Mouse (Mus musculus) midbrain, postnatal 0 days (tissue): Measurements from ENCODE around the gene Tspan6. TPM values are rescaled to one million over a fixed set of nuclear protein-coding genes. Genes with fewer than 3 reads are reported as not detected.

Experiments
- ATAC-seq: fragments of 200-750 bp; cut with Nextera tagmentation; 2 replicates; pipeline ENCODE4 v1.8.0; 2017; ENCODE audit warnings: moderate number of reproducible peaks, mild to moderate bottlenecking, moderate TSS enrichment, moderate library complexity; ENCODE audit not compliant: low FRiP score
- DNase-seq: peaks from one replicate; pipeline ENCODE4 v3.0.0-alpha.2; 2015; ENCODE audit warnings: low spot score
- H3K27ac ChIP-seq: fragments of 300-500 bp; sonication (generic); 2 replicates; pipeline ENCODE4 v1.5.1; 2014; ENCODE audit warnings: low read depth, mild to moderate bottlenecking, low read length, mixed read lengths
- H3K27me3 ChIP-seq: fragments of 300-500 bp; sonication (generic); 2 replicates; pipeline ENCODE4 v1.6.1; 2014; ENCODE audit warnings: low read length, control low read depth, mixed read lengths; ENCODE audit not compliant: insufficient read depth
- H3K36me3 ChIP-seq: fragments of 300-500 bp; sonication (generic); 2 replicates; pipeline ENCODE4 v1.6.1; 2014; ENCODE audit warnings: low read length, control low read depth, mixed read lengths; ENCODE audit not compliant: insufficient read depth
- H3K4me1 ChIP-seq: fragments of 300-500 bp; sonication (generic); 2 replicates; pipeline ENCODE4 v1.6.1; 2014; ENCODE audit warnings: mild to moderate bottlenecking, control low read depth, antibody characterized with exemption, low read length, mixed read lengths; ENCODE audit not compliant: insufficient read depth
- H3K4me2 ChIP-seq: fragments of 300-500 bp; sonication (generic); 2 replicates; pipeline ENCODE4 v1.6.1; 2014; ENCODE audit warnings: low read depth, mild to moderate bottlenecking, low read length, mixed read lengths; ENCODE audit not compliant: poor library complexity, severe bottlenecking
- H3K4me3 ChIP-seq: fragments of 300-500 bp; sonication (generic); 2 replicates; pipeline ENCODE4 v1.5.1; 2014; ENCODE audit warnings: low read depth, mild to moderate bottlenecking, low read length, moderate library complexity
- H3K9ac ChIP-seq: fragments of 300-500 bp; sonication (generic); replicated peaks from 2 replicates; pipeline ENCODE4 v1.6.1; 2014; ENCODE audit warnings: mild to moderate bottlenecking, low read length, moderate library complexity, mixed read lengths; ENCODE audit not compliant: poor library complexity, severe bottlenecking
- H3K9me3 ChIP-seq: fragments of 300-500 bp; sonication (generic); 2 replicates; pipeline ENCODE4 v1.6.1; 2016; ENCODE audit warnings: low read length, control low read depth
- CTCF ChIP-seq: IDR thresholded peaks from 2 replicates; pipeline ENCODE4 v1.5.1; 2016; ENCODE audit warnings: antibody characterized with exemption, mild to moderate bottlenecking
- WGBS: fragments of 180-500 bp; shearing (Covaris S2); extraction: QIAGEN DNeasy Blood & Tissue Kit; methylation state at CpG from one replicate; pipeline ENCODE4 v1.1.7; 2014; 5-methylcytosine and 5-hydroxymethylcytosine counted together
- polyA plus RNA-seq: library from polyadenylated mRNA; unstranded; fragments of >200 nt; fragmentation: Nextera tagmentation; extraction: Ambion mirVana; gene quantifications from 2 replicates; pipeline ENCODE4 v1.2.1, GENCODE M21; 2015
- total RNA-seq: library from RNA; depleted of rRNA; stranded (reverse); fragments of >200 nt; gene quantifications from 2 replicates; pipeline ENCODE4 v1.2.3, GENCODE M21; 2014; rRNA removed

Tspan6 gene
- total RNA-seq (165 and 206 TPM in 2 replicates), polyA plus RNA-seq (309 and 312 TPM in 2 replicates)

DNA sequence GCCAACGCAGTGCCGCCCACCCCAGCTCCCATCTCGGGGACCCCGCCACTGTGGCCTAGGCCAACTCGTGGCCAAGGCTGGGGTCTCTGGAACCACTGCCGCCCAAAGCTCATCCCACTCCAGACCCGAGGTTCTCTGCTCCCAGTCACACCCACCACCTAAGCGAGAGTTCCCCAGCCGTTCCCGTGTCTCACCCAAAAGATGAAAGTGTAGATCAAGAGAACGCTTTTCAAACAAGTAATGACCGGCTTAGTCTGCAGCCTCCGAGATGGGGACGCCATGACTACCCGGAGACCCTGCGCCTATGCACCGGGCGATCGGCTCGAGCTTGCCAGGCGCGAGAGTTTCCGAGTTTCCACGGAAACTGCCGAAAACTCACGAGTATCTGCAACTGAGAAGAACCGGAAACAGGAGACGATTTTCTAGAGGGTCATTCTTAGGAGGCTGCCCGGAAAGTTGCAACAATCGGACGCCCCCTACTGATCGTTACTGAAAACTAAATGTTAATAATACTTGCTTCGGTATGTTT, at the start of gene Tspan6:
Gene Tspan6, minus strand, starts transcription at position 416 of the 529 bp plus-strand sequence.
- H3K27ac ChIP-seq: peak within 1 kb of the TSS; percentile 80
- H3K27me3 ChIP-seq: no peaks in the 10 kb centered on the region
- H3K9ac ChIP-seq: peak within 1 kb of the TSS; percentile 71
- peak; percentile 70 for TF ChIP-seq CTCF
- peak within 1 kb of the TSS; percentile 44 for H3K4me2 ChIP-seq
- WGBS: 25% methylated on average over 33 of the region's 33 CpGs
- H3K4me3 ChIP-seq: peak within 1 kb of the TSS; percentile 50
- no peaks in the 10 kb centered on the region for H3K9me3 ChIP-seq
- DNase-seq (peak; percentile 92), ATAC-seq (peak; percentile 92)
- peaks cover 3% of the 10 kb centered on the region for H3K36me3 ChIP-seq
- H3K4me1 ChIP-seq: no peaks in the 10 kb centered on the region

DNA sequence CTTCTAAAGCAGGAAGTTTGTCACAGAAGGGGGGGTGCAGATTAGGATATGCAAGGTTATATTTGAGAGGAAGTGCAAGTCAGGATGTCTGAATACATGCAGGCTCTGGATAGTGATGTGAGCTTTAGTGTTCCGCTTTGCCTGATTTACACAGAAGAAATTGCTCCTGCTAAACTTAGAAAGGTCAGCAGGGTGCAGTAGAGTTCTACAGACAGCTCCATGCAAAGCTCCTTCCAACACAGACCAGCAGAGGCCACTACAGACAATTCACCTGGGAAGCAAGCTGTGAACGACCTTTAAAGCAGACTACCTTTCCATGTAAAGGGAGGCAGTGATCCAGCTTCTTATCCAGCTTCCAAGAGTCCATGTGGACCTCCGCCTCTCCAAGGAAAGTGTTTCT, 49.2 kb upstream of the Tspan6 start:
- whole genome bisulfite sequencing: 45% methylated on average over 3 of the region's 3 CpGs
- Histone ChIP-seq H3K4me3 (no peak overlapping the region), H3K9me3 (no peaks in the 10 kb centered on the region), H3K4me2 (no peak overlapping the region), H3K4me1 (no peaks in the 10 kb centered on the region), H3K9ac (no peak overlapping the region), H3K27me3 (no peaks in the 10 kb centered on the region; the same call in 1 of the 2 replicates), H3K36me3 (no peaks in the 10 kb centered on the region), H3K27ac (no peak overlapping the region)
- peak; percentile 90 for TF ChIP-seq CTCF
- DNase-seq (peak; percentile 77), ATAC-seq (peak; percentile 52; the same call in 1 of the 2 replicates)

DNA sequence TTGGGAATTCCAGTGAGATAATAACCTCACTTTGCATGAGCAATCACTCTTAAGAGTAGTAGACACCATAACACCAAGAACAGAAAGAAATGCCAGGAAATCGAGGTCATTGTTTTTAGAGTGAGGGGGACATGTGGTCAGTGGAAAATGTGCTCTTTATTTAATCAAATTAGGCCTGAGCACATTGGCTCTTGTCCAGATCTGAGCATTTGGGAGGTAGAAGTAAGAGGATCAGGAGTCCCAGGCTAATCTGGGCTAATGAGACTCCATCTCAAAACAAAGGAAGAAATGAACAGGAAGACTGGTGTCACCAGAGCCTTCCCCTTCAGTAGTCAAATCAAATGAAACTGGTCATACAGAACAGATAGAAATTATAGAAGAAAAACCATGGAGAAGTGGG, 41.3 kb upstream of the Tspan6 start:
- H3K9me3 ChIP-seq: no peaks in the 10 kb centered on the region
- WGBS: 60% methylated on average over 1 of the region's 1 CpGs
- no peaks in the 10 kb centered on the region for H3K27me3 ChIP-seq
- DNase-seq (no peak), ATAC-seq (no peak)
- H3K27ac ChIP-seq: no peak overlapping the region
- no peak overlapping the region for H3K4me3 ChIP-seq
- H3K4me2 ChIP-seq: no peak overlapping the region
- H3K4me1 ChIP-seq: no peaks in the 10 kb centered on the region
- TF ChIP-seq CTCF: no peak
- no peaks in the 10 kb centered on the region for H3K36me3 ChIP-seq
- no peak overlapping the region for H3K9ac ChIP-seq

DNA sequence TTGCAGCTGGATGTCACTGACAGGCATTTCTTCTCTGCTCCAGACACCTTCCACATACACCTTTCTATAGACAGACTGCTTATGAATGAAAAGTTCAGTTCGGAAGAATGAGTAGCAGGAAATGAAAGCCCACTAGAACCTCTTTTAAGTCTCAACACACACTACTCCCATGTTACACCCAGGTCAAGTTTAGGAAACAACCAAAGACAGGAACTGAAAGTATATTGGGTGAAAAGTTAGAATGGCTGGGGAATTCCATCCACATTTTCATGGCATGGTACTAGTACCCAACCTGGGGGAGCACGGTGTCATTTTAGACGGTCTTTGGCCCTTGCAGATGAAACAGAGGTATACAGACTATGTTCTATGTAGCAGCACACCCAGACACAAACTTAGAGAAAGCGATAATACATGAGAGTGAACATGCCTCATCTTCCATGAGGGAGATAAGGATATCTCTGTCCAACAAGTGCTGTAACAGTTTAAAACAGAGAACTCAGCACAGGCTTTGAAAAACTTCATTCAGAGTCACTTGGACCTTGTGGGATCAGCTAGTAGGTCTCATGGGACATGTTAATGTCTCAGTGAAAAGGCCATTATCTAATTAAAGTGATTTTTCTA, 38.5 kb upstream of the Tspan6 start:
- ATAC-seq: no peak

DNA sequence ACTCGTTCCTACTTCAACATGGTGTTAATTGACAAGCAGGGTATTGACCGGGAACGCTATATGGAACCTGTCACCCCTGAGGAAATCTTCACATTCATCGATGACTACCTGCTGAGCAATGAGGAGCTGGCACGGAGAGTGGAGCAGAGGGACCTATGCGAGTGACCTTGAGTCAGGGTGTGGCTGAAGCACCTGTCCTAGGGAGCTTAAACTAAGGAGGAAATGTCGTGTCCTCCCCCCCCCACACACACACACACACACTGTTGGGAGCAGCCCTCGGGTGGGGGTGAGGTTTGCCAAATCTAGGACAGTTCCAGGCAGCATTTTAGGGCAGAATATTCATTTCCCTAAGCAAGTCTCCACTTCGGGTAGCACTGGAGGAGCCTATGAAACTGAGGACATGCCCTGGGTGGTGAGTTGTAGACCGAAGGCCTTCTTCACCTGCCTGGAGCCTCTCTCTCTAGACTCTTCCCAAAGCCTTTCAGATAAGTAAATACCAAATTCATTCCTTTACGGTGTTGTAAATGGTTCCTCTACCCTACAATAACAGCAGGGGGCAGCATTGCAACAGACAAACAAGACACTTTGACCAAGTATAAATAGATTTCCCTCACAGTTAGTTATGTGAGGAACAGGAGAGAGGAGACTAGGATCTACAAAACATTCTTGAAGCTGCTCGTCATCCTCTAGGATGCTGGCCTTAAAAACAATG, 33.2 kb upstream of the Tspan6 start:
- no peak for ATAC-seq
- peak; percentile 63 for TF ChIP-seq CTCF
- Histone ChIP-seq H3K27me3 (no peaks in the 10 kb centered on the region), H3K36me3 (no peaks in the 10 kb centered on the region), H3K4me1 (no peaks in the 10 kb centered on the region), H3K9me3 (no peaks in the 10 kb centered on the region), H3K4me2 (no peak overlapping the region), H3K27ac (no peak overlapping the region), H3K4me3 (no peak overlapping the region), H3K9ac (no peak overlapping the region)
- WGBS: 62% methylated on average over 12 of the region's 12 CpGs
- DNase-seq: peak; percentile 31

More for the DNA sequence above, 38.5 kb upstream of the Tspan6 start:
- Histone ChIP-seq H3K36me3 (no peaks in the 10 kb centered on the region), H3K9ac (no peak overlapping the region), H3K9me3 (no peaks in the 10 kb centered on the region), H3K4me3 (no peak overlapping the region), H3K4me2 (no peak overlapping the region), H3K27me3 (no peaks in the 10 kb centered on the region), H3K4me1 (no peaks in the 10 kb centered on the region), H3K27ac (no peak overlapping the region)
- no peak for TF ChIP-seq CTCF
- 89% methylated on average over 4 of the region's 4 CpGs for WGBS
- no peak for DNase-seq

DNA sequence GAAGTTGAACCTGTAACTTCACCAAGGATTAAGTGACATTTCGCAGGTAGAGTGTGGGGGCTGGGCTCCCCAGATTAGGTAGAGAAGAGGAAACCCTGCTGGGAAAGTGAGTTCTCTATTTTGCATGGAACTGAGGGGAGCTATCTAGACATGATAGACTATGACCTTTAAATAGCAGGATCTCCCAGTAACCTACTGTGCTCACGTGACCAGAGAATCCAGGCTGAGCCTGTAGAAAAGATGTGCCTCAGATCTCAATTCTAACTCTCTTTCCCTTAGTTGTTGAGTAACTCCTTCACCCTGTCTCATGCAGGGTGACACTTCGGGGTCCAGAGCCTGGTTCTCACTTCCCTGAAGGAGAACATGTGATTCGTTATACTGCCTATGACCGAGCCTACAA, 28.5 kb upstream of the Tspan6 start:
- Histone ChIP-seq H3K27me3 (no peaks in the 10 kb centered on the region), H3K9me3 (no peaks in the 10 kb centered on the region), H3K27ac (no peak overlapping the region), H3K4me3 (no peak overlapping the region), H3K9ac (no peak overlapping the region), H3K4me2 (no peak overlapping the region), H3K36me3 (no peaks in the 10 kb centered on the region), H3K4me1 (no peaks in the 10 kb centered on the region)
- 68% methylated on average over 5 of the region's 5 CpGs for WGBS
- ATAC-seq: no peak
- no peak for DNase-seq
- TF ChIP-seq CTCF: no peak
